Mouse (Mus musculus): ENCODE measurements at regions not wholly inside any gene's neighbourhood (a gene's known extent, or its start where the extent isn't known, plus 50 kb on each side); places are given as distances from the start of the nearest gene placed in this dataset.

GRCm38 (mm10) chr14:45714311-45714710 lies 56.4 kb upstream of the Ddhd1 start:
- no peak overlapping the region for H3K9ac ChIP-seq (ENCODE audit: low read depth, low read length, severe bottlenecking)
- TF ChIP-seq POLR2A (IDR thresholded peaks at IDR 0.05; ENCODE audit: borderline replicate concordance, extremely low read depth, insufficient read depth, insufficient read length) = no peak
- H3K27me3 ChIP-seq (ENCODE audit: control insufficient read depth, insufficient read depth, low read length) = no peaks in the 10 kb centered on the region
- ATAC-seq (ENCODE audit: low FRiP score, low read depth) (no peak), DNase-seq (ENCODE audit: low spot score) (no peak)
- H3K27ac ChIP-seq (replicated peaks; ENCODE audit: low read depth, low read length) = no peak overlapping the region
- 24% methylated on average over 1 of the region's 1 CpGs for WGBS
- no peaks in the 10 kb centered on the region for H3K4me1 ChIP-seq (ENCODE audit: control insufficient read depth, insufficient read depth, low read length)
- no peaks in the 10 kb centered on the region for H3K9me3 ChIP-seq (ENCODE audit: control insufficient read depth, low read length)
- H3K36me3 ChIP-seq (ENCODE audit: control insufficient read depth, insufficient read depth, low read length) = no peaks in the 10 kb centered on the region
- no peak overlapping the region for H3K4me2 ChIP-seq (replicated peaks; ENCODE audit: low read depth, low read length, severe bottlenecking)
- H3K4me3 ChIP-seq (replicated peaks; ENCODE audit: low read length) = no peak overlapping the region

GRCm38 (mm10) chr14:45714786-45715185 lies 56.8 kb upstream of the Ddhd1 start:
- DNase-seq (ENCODE audit: low spot score) = no peak
- Histone ChIP-seq H3K9ac (ENCODE audit: low read depth, low read length, severe bottlenecking) (no peak overlapping the region), H3K36me3 (ENCODE audit: control insufficient read depth, insufficient read depth, low read length) (no peaks in the 10 kb centered on the region), H3K27ac (replicated peaks; ENCODE audit: low read depth, low read length) (no peak overlapping the region), H3K4me1 (ENCODE audit: control insufficient read depth, insufficient read depth, low read length) (no peaks in the 10 kb centered on the region), H3K4me3 (replicated peaks; ENCODE audit: low read length) (no peak overlapping the region), H3K9me3 (ENCODE audit: control insufficient read depth, low read length) (no peaks in the 10 kb centered on the region), H3K27me3 (ENCODE audit: control insufficient read depth, insufficient read depth, low read length) (no peaks in the 10 kb centered on the region), H3K4me2 (replicated peaks; ENCODE audit: low read depth, low read length, severe bottlenecking) (no peak overlapping the region)
- no peak for ATAC-seq (ENCODE audit: low FRiP score, low read depth)
- no peak for TF ChIP-seq POLR2A (IDR thresholded peaks at IDR 0.05; ENCODE audit: borderline replicate concordance, extremely low read depth, insufficient read depth, insufficient read length)

- H3K4me1 ChIP-seq (ENCODE audit: control insufficient read depth, insufficient read depth, low read length) = no peaks in the 10 kb centered on the region
- no peak overlapping the region for H3K27ac ChIP-seq (replicated peaks; ENCODE audit: low read depth, low read length)
- WGBS = 25% methylated on average over 1 of the region's 1 CpGs
- TF ChIP-seq POLR2A (IDR thresholded peaks at IDR 0.05; ENCODE audit: borderline replicate concordance, extremely low read depth, insufficient read depth, insufficient read length) = no peak
- H3K9ac ChIP-seq (ENCODE audit: low read depth, low read length, severe bottlenecking) = no peak overlapping the region
- H3K9me3 ChIP-seq (ENCODE audit: control insufficient read depth, low read length) = no peaks in the 10 kb centered on the region
- H3K36me3 ChIP-seq (ENCODE audit: control insufficient read depth, insufficient read depth, low read length) = no peaks in the 10 kb centered on the region
- H3K4me2 ChIP-seq (replicated peaks; ENCODE audit: low read depth, low read length, severe bottlenecking) = no peak overlapping the region
- DNase-seq (ENCODE audit: low spot score) (no peak), ATAC-seq (ENCODE audit: low FRiP score, low read depth) (no peak)
- no peaks in the 10 kb centered on the region for H3K27me3 ChIP-seq (ENCODE audit: control insufficient read depth, insufficient read depth, low read length)
- H3K4me3 ChIP-seq (replicated peaks; ENCODE audit: low read length) = no peak overlapping the region
Observed at GRCm38 (mm10) chr14:45716100-45716499, 58.2 kb upstream of the Ddhd1 start.

GRCm38 (mm10) chr14:45722887-45723286 lies 64.9 kb upstream of the Ddhd1 start:
- no peaks in the 10 kb centered on the region for H3K9me3 ChIP-seq (ENCODE audit: control insufficient read depth, low read length)
- H3K27me3 ChIP-seq (ENCODE audit: control insufficient read depth, insufficient read depth, low read length) = no peaks in the 10 kb centered on the region
- no peak overlapping the region for H3K4me3 ChIP-seq (replicated peaks; ENCODE audit: low read length)
- DNase-seq (ENCODE audit: low spot score) (no peak), ATAC-seq (ENCODE audit: low FRiP score, low read depth) (no peak)
- TF ChIP-seq POLR2A (IDR thresholded peaks at IDR 0.05; ENCODE audit: borderline replicate concordance, extremely low read depth, insufficient read depth, insufficient read length) = no peak
- H3K4me1 ChIP-seq (ENCODE audit: control insufficient read depth, insufficient read depth, low read length) = no peaks in the 10 kb centered on the region
- no peaks in the 10 kb centered on the region for H3K36me3 ChIP-seq (ENCODE audit: control insufficient read depth, insufficient read depth, low read length)
- no peak overlapping the region for H3K27ac ChIP-seq (replicated peaks; ENCODE audit: low read depth, low read length)
- no peak overlapping the region for H3K9ac ChIP-seq (ENCODE audit: low read depth, low read length, severe bottlenecking)
- H3K4me2 ChIP-seq (replicated peaks; ENCODE audit: low read depth, low read length, severe bottlenecking) = no peak overlapping the region
- WGBS = 46% methylated on average over 6 of the region's 6 CpGs

GRCm38 (mm10) chr14:45724341-45724740 lies 66.4 kb upstream of the Ddhd1 start:
- Histone ChIP-seq H3K4me1 (ENCODE audit: control insufficient read depth, insufficient read depth, low read length) (no peaks in the 10 kb centered on the region), H3K9me3 (ENCODE audit: control insufficient read depth, low read length) (no peaks in the 10 kb centered on the region), H3K27ac (replicated peaks; ENCODE audit: low read depth, low read length) (no peak overlapping the region), H3K9ac (ENCODE audit: low read depth, low read length, severe bottlenecking) (no peak overlapping the region), H3K27me3 (ENCODE audit: control insufficient read depth, insufficient read depth, low read length) (no peaks in the 10 kb centered on the region), H3K36me3 (ENCODE audit: control insufficient read depth, insufficient read depth, low read length) (no peaks in the 10 kb centered on the region), H3K4me3 (replicated peaks; ENCODE audit: low read length) (no peak overlapping the region), H3K4me2 (replicated peaks; ENCODE audit: low read depth, low read length, severe bottlenecking) (no peak overlapping the region)
- no peak for TF ChIP-seq POLR2A (IDR thresholded peaks at IDR 0.05; ENCODE audit: borderline replicate concordance, extremely low read depth, insufficient read depth, insufficient read length)
- 93% methylated on average over 2 of the region's 2 CpGs for WGBS
- DNase-seq (ENCODE audit: low spot score) (no peak), ATAC-seq (ENCODE audit: low FRiP score, low read depth) (no peak)

All from limb, embryonic 14.5 days (tissue).